Mouse (Mus musculus) ES-E14 (cell line): ENCODE results near the gene Trpm8.

Experiments
- CHD2 ChIP-seq: IDR thresholded peaks from 2 replicates; pipeline ENCODE4 v1.6.1; 2014; ENCODE audit warnings: mild to moderate bottlenecking, low read depth, low read length, inconsistent platforms
- HCFC1 ChIP-seq: IDR thresholded peaks from 2 replicates; pipeline ENCODE4 v1.6.1; 2012; ENCODE audit warnings: low read length, inconsistent platforms, borderline replicate concordance; ENCODE audit not compliant: insufficient read depth
- ZNF384 ChIP-seq: IDR thresholded peaks from 2 replicates; pipeline ENCODE4 v1.6.1; 2012; ENCODE audit warnings: low read depth, low read length, inconsistent platforms

GRCm38 (mm10) chr1:88240579-88240978 lies 36.9 kb upstream of the Trpm8 start:
- TF ChIP-seq CHD2 (no peak), ZNF384 (no peak), HCFC1 (no peak)
